Mouse (Mus musculus) ES-Bruce4 (cell line): ENCODE measurements at regions not wholly inside any gene's neighbourhood (a gene's known extent, or its start where the extent isn't known, plus 50 kb on each side); places are given as distances from the start of the nearest gene placed in this dataset.

ENCODE experiments used
- CTCF ChIP-seq: IDR thresholded peaks from one replicate; pipeline ENCODE4 v1.8.1; 2011; ENCODE audit warnings: low read depth, low read length
- EP300 ChIP-seq: IDR thresholded peaks from 2 replicates; pipeline ENCODE4 v1.6.1; 2011; ENCODE audit warnings: low read depth, low read length; ENCODE audit not compliant: insufficient read depth
- POLR2A ChIP-seq: IDR thresholded peaks from one replicate; pipeline ENCODE4 v1.8.1; 2011; ENCODE audit warnings: low read length; ENCODE audit not compliant: insufficient read depth

GRCm38 (mm10) chr5:17292559-17292958 lies 80.4 kb upstream of the Speer4f2 start:
- TF ChIP-seq POLR2A (no peak), CTCF (no peak), EP300 (no peak)
